Mouse (Mus musculus) forebrain, postnatal 0 days (tissue): ENCODE measurements at regions not wholly inside any gene's neighbourhood (a gene's known extent, or its start where the extent isn't known, plus 50 kb on each side); places are given as distances from the start of the nearest gene placed in this dataset.

Experiments used
- ATAC-seq: fragments of 200-750 bp; cut with Nextera tagmentation; 2 replicates; pipeline ENCODE4 v1.8.0; 2017; ENCODE audit warnings: mild to moderate bottlenecking, moderate library complexity
- DNase-seq: peaks from one replicate; pipeline ENCODE4 v3.0.0-alpha.2; 2015
- H3K27ac ChIP-seq: fragments of 300-500 bp; sonication (generic); 2 replicates; pipeline ENCODE4 v1.5.1; 2014; ENCODE audit warnings: low read depth, mild to moderate bottlenecking, antibody characterized with exemption, low read length, moderate library complexity, mixed read lengths
- H3K27me3 ChIP-seq: fragments of 300-500 bp; sonication (generic); 2 replicates; pipeline ENCODE4 v1.6.1; 2014; ENCODE audit warnings: mild to moderate bottlenecking, low read length, mixed read lengths; ENCODE audit not compliant: insufficient read depth
- H3K36me3 ChIP-seq: fragments of 300-500 bp; sonication (generic); 2 replicates; pipeline ENCODE4 v1.6.1; 2014; ENCODE audit warnings: mild to moderate bottlenecking, moderate library complexity; ENCODE audit not compliant: insufficient read depth
- H3K4me1 ChIP-seq: fragments of 300-500 bp; sonication (generic); 2 replicates; pipeline ENCODE4 v1.6.1; 2014; ENCODE audit warnings: antibody characterized with exemption; ENCODE audit not compliant: insufficient read depth
- H3K4me2 ChIP-seq: fragments of 300-500 bp; sonication (generic); 2 replicates; pipeline ENCODE4 v1.6.1; 2014; ENCODE audit warnings: low read depth, mild to moderate bottlenecking, moderate library complexity
- H3K4me3 ChIP-seq: fragments of 300-500 bp; sonication (generic); 2 replicates; pipeline ENCODE4 v1.5.1; 2014; ENCODE audit warnings: low read depth, low read length, mixed read lengths
- H3K9ac ChIP-seq: fragments of 300-500 bp; sonication (generic); 2 replicates; pipeline ENCODE4 v1.6.1; 2014; ENCODE audit warnings: mild to moderate bottlenecking
- H3K9me3 ChIP-seq: fragments of 300-500 bp; sonication (generic); 2 replicates; pipeline ENCODE4 v1.6.1; 2016; ENCODE audit warnings: low read length
- CTCF ChIP-seq: sonication (generic); IDR thresholded peaks from 2 replicates; pipeline ENCODE4 v1.5.1; 2016; ENCODE audit warnings: antibody characterized with exemption, control low read depth, low read depth
- WGBS: fragments of 180-500 bp; shearing (Covaris S2); extraction: QIAGEN DNeasy Blood & Tissue Kit; methylation state at CpG from one replicate; pipeline ENCODE4 v1.1.7; 2014; 5-methylcytosine and 5-hydroxymethylcytosine counted together

GRCm38 (mm10) chr2:134419581-134419980 is 134.6 kb downstream of the Hao1 start:
- DNase-seq (no peak), ATAC-seq (no peak)
- Histone ChIP-seq H3K9ac (no peak overlapping the region), H3K36me3 (no peaks in the 10 kb centered on the region), H3K4me2 (no peak overlapping the region), H3K27ac (no peak overlapping the region), H3K27me3 (no peaks in the 10 kb centered on the region), H3K4me1 (no peaks in the 10 kb centered on the region), H3K9me3 (no peaks in the 10 kb centered on the region), H3K4me3 (no peak overlapping the region)
- WGBS = 75% methylated on average over 2 of the region's 2 CpGs
- TF ChIP-seq CTCF = no peak

GRCm38 (mm10) chr2:134399564-134399963 is 154.6 kb downstream of the Hao1 start:
- TF ChIP-seq CTCF = no peak
- DNase-seq = no peak

DNA sequence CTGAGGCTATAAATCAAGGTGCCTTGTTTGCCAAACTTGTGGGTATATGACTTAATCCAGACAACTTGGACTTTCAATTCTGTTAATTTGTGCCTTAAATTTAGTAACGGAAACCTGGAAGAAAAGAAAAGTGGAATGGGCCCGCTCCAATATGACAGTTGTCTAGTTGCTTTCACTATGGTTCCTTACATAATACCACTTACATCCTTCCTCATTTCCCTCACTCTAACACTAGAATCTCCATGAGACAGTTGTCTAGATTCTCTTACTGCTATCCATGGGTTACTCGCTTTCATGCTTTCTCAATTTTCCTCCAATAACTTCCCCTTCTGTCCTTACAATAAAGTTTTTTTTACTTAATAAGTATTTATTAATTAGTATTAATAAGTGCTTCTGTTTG is 160.7 kb downstream of the Hao1 start:
- no peak for TF ChIP-seq CTCF
- Histone ChIP-seq H3K36me3 (no peaks in the 10 kb centered on the region), H3K9me3 (no peaks in the 10 kb centered on the region), H3K27ac (no peak overlapping the region), H3K4me3 (no peak overlapping the region), H3K4me2 (no peak overlapping the region), H3K4me1 (no peaks in the 10 kb centered on the region), H3K27me3 (no peaks in the 10 kb centered on the region), H3K9ac (no peak overlapping the region)
- WGBS = 98% methylated on average over 3 of the region's 3 CpGs
- no peak for ATAC-seq
- DNase-seq = no peak

More at GRCm38 (mm10) chr2:134399564-134399963, 154.6 kb downstream of the Hao1 start:
- Histone ChIP-seq H3K36me3 (no peaks in the 10 kb centered on the region), H3K9me3 (no peaks in the 10 kb centered on the region), H3K4me3 (no peak overlapping the region), H3K27ac (no peak overlapping the region), H3K27me3 (no peaks in the 10 kb centered on the region), H3K4me1 (no peaks in the 10 kb centered on the region), H3K9ac (no peak overlapping the region), H3K4me2 (no peak overlapping the region)
- ATAC-seq = no peak
- WGBS = 95% methylated on average over 3 of the region's 3 CpGs

- Histone ChIP-seq H3K27me3 (no peaks in the 10 kb centered on the region), H3K27ac (no peak overlapping the region), H3K4me1 (no peaks in the 10 kb centered on the region), H3K4me2 (no peak overlapping the region), H3K9me3 (no peaks in the 10 kb centered on the region), H3K9ac (no peak overlapping the region), H3K4me3 (no peak overlapping the region), H3K36me3 (no peaks in the 10 kb centered on the region)
- WGBS = 75% methylated on average over 2 of the region's 2 CpGs
- DNase-seq (no peak), ATAC-seq (no peak)
- TF ChIP-seq CTCF = no peak
Observed at GRCm38 (mm10) chr2:134375116-134375515, 179.1 kb downstream of the Hao1 start.

- Histone ChIP-seq H3K9me3 (no peaks in the 10 kb centered on the region), H3K36me3 (no peaks in the 10 kb centered on the region), H3K4me3 (no peak overlapping the region), H3K9ac (no peak overlapping the region), H3K4me2 (no peak overlapping the region), H3K27me3 (no peaks in the 10 kb centered on the region), H3K4me1 (no peaks in the 10 kb centered on the region), H3K27ac (no peak overlapping the region)
- 39% methylated on average over 8 of the region's 8 CpGs for WGBS
- DNase-seq (no peak), ATAC-seq (no peak)
- no peak for TF ChIP-seq CTCF
Observed at GRCm38 (mm10) chr2:134350894-134351501, 203.2 kb downstream of the Hao1 start.

DNA sequence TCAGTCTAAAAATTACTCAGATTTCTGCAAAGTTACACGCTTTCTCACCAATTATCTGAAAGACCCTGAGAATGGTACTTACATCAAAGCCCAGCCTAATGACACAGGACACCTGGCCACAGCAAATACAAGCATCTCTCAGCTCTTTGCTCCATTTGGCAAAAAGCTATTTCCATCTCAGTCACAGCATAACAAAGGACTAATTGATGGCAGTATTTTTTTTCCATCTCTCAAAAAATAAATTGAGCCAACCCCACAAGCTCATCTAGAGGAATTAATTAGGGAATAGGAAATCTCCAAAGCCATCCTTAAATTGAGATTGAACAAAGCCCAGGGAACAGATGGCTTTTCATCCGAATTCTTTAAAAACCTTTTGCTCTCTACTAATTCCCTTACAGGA is 203.7 kb downstream of the Hao1 start:
- H3K4me3 ChIP-seq = no peak overlapping the region
- H3K36me3 ChIP-seq = no peaks in the 10 kb centered on the region
- no peak for TF ChIP-seq CTCF
- no peak overlapping the region for H3K9ac ChIP-seq
- 14% methylated on average over 2 of the region's 2 CpGs for WGBS
- H3K27me3 ChIP-seq = no peaks in the 10 kb centered on the region
- no peak overlapping the region for H3K4me2 ChIP-seq
- no peaks in the 10 kb centered on the region for H3K9me3 ChIP-seq
- no peak overlapping the region for H3K27ac ChIP-seq
- peak; percentile 38 for ATAC-seq
- H3K4me1 ChIP-seq = no peaks in the 10 kb centered on the region
- DNase-seq = peak; percentile 30

- no peak overlapping the region for H3K4me3 ChIP-seq
- no peaks in the 10 kb centered on the region for H3K9me3 ChIP-seq
- no peak for DNase-seq
- H3K27ac ChIP-seq = no peak overlapping the region
- H3K4me1 ChIP-seq = no peaks in the 10 kb centered on the region
- TF ChIP-seq CTCF = no peak
- no peak overlapping the region for H3K9ac ChIP-seq
- H3K27me3 ChIP-seq = no peaks in the 10 kb centered on the region
- 75% methylated on average over 6 of the region's 6 CpGs for WGBS
- ATAC-seq = no peak
- H3K36me3 ChIP-seq = no peaks in the 10 kb centered on the region
- no peak overlapping the region for H3K4me2 ChIP-seq
Observed at GRCm38 (mm10) chr2:134342515-134343140, 211.5 kb downstream of the Hao1 start.
